Mouse (Mus musculus) testis, postnatal 10 days (tissue): Measurements from ENCODE around the gene Slc6a11.

ENCODE experiments used
- DNase-seq: peaks from one replicate; pipeline ENCODE4 v3.0.0; 2021; ENCODE audit warnings: low spot score

The Slc6a11 gene

GRCm38 (mm10) chr6:114266273-114266672 lies 135.2 kb downstream of the Slc6a11 start:
- no peak for DNase-seq

DNA sequence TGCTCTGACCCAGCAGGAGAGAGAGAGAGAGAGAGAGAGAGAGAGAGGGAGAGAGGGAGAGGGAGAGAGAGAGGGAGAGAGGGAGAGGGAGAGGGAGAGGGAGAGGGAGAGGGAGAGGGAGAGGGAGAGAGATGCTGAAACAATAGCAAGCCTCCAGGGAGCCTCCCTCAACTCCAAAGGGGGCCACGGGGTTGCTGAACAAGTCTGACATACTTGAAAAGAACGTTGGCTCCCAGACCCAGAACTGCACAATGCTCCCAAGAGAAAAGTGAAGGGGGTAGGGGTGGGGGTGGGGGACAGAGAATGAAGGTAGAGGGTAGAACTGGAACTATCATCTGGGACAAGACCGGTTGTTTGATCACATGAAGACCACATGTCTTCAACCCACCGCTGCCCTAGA lies 136.9 kb downstream of the Slc6a11 start:
- DNase-seq = no peak

DNA sequence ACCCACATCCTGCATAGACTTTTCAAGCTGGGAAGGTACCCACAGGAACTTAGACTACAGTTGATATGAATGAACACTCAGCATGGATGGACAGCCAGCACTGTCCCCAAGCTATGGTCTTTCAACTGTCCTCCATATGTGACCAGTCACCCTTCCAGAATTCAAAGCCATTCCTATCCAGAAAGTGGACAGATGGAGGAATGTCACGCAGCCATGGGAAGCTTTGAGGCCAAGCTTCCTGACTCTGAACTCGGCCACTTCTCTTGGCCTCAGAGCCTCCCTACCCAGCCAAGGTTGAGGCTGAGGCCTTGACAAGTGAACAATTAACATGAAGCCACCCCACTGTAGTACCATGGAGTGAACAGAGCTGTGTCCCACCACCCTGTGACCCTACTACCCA lies 138.5 kb downstream of the Slc6a11 start:
- DNase-seq = no peak

DNA sequence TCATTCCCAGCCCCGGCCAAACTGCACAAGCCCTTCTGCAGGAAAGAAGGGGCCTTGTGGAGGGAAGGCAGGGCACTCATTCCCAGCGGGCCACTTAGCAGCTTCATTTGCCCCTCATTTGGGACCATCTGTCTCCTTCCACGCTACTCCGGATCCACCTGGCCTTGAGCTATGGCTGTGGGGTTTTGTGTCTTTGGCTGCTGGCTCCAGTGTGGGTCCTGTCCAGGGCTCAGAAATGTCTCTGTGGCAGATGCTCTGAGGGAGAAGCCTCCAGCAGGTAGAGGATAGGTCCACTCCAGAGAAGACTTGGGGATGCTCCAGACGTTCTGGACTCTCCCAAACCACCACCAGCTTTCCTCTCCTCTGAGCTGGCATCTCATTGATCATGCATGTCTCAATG lies 139.8 kb downstream of the Slc6a11 start:
- DNase-seq = no peak

- peak; percentile 62 for DNase-seq
Observed at GRCm38 (mm10) chr6:114272279-114272678, 141.2 kb downstream of the Slc6a11 start.

GRCm38 (mm10) chr6:114273997-114274728 lies 143.1 kb downstream of the Slc6a11 start:
- DNase-seq = no peak

DNA sequence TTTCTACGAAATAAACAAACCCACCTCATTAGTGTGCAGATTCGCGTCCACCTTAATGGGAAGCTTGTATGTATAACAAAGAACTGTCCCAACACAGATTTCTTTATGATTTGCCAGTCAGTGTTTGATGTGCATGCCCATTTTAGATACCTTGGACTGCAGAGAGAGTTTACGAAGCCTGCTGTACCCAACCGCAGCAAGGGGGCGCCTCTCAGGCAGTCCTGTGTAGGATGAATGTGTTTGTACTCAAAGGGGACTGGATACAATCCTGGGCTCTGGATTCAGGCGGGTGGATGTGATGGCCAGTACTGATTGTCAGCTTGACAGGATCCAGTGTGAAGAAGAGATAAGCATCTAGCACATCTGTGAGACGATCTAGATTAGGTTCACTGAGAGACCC lies 144.8 kb downstream of the Slc6a11 start:
- no peak for DNase-seq

- DNase-seq = peak; percentile 80
Observed at GRCm38 (mm10) chr6:114282469-114283277, 151.6 kb downstream of the Slc6a11 start, which contains the start of gene Slc6a1. Slc6a1 (plus strand) TSS chr6:114282635.

DNA sequence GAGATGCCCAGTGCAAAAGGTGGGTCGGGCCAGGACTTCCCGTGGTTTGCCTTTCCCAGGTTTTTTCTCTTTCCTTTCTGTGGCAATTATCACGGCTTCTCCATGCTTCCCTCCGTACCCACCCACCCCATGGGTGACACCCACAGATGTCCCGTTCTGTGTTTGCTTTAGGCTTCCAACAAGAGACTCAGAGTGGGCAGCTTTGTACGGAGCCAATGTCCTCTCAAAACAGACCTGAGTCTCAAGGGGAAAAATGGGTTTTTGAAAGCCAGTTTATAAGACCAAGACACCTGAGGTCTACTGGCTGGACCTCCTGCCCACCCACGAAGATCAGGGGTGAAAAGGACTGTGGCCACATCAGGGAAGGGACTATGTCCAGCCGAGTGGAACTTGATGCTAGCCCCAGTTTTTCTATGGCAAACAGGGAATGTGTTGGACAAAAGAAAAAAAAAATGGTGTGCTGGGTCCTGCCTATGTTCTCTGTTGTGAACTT lies 152.3 kb downstream of the Slc6a11 start:
- no peak for DNase-seq

DNA sequence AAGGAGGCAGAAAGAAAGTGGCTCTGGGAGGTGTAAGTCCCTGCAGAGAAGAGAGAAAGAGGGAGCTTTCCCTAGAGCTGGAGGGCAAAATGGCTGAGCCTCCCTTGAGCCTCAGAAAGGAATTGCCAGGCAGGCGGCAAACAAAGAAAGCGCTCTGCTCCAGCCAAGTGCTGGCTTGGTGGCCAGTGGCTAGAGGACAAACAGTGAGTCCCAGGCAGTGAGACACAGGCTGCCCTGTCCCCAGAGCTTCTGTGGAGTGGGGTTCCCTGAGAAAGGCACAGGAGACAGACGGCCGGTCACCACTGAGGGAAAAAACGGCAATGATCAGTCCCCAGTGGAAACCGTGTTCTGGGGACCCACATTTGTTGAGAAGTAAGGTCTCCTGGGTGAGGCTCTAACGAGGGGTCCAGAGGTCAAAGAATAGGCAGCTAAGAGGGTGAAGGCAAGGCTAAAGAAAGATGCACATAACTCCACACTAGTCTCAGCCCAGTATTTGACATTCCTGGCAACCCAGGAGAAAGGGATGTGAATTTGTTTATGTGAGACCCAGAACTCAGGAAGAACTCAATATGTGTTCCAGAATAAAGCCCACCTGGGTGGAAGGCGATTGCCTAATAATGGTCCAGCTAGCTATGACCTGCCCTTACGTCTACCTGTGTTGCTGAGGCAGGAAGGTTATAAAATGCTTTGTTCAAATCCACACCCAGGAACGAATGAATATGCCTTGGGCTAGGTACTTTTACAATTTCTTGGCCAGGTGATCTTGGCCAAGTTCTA lies 153.1 kb downstream of the Slc6a11 start:
- no peak for DNase-seq

- DNase-seq = no peak
Observed at GRCm38 (mm10) chr6:114285424-114285823, 154.4 kb downstream of the Slc6a11 start.

GRCm38 (mm10) chr6:114289106-114289505 lies 158.1 kb downstream of the Slc6a11 start:
- no peak for DNase-seq

GRCm38 (mm10) chr6:114290184-114290583 lies 159.1 kb downstream of the Slc6a11 start:
- DNase-seq = no peak

GRCm38 (mm10) chr6:114290929-114291328 lies 159.9 kb downstream of the Slc6a11 start:
- DNase-seq = no peak

GRCm38 (mm10) chr6:114291396-114291795 lies 160.4 kb downstream of the Slc6a11 start:
- no peak for DNase-seq

DNA sequence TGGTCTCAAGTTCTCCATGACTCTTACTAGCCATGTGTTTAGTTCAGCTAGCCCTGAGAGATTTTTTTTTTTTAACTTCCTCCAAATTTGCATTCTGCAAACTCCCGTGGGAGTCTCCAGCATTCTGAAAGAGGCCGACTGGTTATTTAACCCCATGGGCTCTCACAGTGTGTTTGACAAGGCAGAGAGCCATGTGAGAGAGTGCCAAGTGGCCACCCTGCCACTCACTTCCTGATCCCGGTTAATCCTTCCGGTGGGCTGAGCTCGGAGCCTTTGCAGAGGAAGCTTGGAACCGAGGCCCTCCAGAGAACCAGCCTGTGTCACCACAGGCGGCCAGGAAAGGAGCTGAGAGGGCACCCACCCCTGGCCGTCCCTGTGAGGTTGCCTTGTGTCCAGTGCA lies 162.5 kb downstream of the Slc6a11 start:
- DNase-seq = no peak

- DNase-seq = no peak
Observed at GRCm38 (mm10) chr6:114295086-114295485, 164.0 kb downstream of the Slc6a11 start.

DNA sequence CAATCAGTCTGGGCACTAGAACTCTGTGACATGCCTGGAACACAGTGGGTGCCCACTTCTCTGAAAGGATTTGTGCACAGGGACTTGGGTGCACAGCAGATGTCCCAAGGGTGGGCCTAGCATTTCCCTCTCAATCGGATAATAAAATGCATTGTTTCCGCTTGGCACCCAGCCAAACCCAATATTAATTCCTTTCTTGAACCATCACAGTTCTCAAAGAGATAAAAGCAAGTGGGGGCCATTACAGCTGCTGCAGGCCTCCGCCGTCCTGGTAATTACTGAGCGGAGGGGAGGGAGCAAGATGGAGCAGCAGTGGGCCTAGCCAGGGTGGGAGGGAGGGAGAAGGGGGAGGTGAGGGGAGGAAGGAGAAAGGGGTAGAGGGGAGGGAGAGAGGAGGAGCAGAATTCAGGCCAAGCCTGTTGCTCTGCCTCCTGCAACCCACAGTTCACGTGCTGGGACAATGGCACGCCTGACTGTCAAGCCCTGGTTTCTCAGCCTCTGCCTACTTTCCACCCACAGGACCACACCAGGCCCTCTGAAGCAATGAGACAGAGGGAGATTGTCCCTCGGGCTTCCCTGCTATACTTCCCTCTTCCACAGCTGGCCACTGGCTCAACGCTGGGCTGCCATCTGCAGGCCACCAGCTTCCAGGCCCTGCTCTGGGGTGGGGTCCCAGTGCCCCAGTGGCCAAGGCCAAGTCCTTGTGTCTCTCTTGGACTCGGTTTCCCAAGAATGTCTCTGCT lies 166.4 kb downstream of the Slc6a11 start:
- DNase-seq = no peak
